Mouse (Mus musculus): ENCODE results near the gene Sema4a. TPM values are rescaled to one million over a fixed set of nuclear protein-coding genes. Genes with fewer than 3 reads are reported as not detected.

Sema4a gene
- total RNA-seq, 2 experiments from 2014 or later: 33.1 to 38.1 TPM

- no peak for DNase-seq (ENCODE audit: low spot score in 2 of 2)
These were observed 4.0 kb downstream of the Sema4a start for GRCm38 (mm10) chr3:88456746-88457532.

DNA sequence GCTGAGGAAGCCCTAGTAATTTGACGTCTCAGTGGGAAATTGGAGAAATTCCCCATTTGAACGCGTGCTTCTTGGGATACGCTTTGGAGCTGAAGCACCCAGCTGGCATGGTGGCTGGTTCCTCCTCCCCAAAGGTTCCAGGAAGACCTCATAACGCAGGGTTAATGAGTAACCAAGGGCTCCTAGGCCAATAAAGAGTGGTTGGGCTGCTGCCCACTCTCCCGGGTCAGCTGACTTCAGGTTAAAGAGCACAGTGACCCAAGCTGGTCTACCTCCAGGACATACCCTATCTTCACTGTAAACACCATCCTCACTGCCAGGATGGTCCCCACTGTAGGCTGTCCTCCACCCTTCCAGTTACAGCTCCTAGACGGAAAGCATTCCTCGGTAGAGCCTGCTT lies 4.7 kb downstream of the Sema4a start:
- no peak for DNase-seq (ENCODE audit: low spot score in 2 of 2)

DNA sequence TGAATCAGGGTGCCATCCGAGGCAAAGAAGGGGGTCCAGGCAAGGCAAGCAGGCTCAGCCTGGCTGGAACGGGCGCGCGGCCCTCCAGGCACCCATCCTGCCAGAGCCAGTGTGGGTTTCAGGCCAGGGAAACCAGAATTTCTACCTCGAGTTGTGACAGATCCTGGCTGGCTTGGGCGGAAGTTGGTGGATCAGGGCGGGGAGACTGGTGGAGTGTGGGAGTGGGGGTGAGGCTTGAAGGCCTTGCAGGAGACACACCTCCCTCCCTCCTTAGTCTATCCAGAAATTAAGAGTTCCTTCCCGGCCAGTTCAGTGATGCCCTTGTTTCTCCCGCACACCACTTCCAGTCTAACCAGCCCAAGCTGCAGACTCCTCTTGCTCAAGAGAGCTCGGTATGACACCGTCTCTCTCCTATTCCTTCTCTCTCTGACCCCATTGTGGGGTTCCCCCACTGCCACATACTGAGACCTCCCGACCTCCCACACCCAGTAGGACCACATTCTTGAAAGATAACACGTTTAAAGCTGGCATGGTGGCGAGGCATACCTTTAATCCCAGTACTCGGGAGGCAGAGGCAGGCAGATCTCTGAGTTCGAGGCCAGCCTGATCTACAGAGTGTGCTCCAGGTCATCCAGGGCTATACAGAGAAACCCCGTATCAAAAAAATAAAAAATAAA lies 5.3 kb downstream of the Sema4a start:
- no peak for DNase-seq (ENCODE audit: low spot score in 2 of 2)

DNA sequence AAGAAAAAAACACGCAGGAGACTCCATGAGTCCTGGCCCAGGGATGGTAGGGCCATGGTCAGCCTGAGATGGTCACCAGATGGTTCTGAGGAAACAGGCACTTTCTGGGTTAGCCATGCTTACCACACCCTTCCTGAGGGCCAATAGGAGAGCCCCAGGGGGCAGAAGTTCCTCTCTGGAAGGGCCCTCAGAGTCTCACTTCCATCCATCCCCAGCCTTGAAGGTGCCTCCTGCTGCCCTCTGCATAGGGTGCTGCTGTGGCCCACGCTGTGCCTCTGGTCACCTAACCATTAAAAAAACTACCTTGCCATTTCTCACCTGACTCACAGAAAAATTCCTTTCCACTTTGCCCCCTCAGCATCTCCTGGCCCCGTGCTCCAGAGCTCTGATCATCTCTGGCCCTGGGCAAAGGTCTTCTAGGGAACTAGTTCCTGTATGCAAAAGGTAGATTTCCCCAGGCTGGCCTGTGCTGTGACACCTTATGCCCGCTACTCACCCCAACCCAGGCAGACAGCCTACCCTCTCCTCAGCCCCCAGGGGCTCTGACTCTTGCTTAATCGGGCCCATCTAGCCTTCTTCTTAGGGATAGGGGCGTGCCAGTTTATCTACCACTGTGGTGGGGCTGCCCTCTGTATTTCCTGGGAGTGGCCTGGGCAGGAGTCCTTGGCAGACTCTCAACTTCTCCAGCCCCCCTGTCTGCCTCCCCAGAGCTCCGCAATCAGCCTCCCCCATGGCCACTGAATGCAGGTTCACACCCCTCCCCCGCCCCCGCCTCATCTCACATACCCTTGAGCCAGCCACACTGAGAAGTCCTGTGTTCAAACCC lies 6.0 kb downstream of the Sema4a start:
- no peak for DNase-seq (ENCODE audit: low spot score in 2 of 2)

GRCm38 (mm10) chr3:88453986-88454385 lies 7.0 kb downstream of the Sema4a start:
- no peak for DNase-seq (ENCODE audit: low spot score in 2 of 2)

DNA sequence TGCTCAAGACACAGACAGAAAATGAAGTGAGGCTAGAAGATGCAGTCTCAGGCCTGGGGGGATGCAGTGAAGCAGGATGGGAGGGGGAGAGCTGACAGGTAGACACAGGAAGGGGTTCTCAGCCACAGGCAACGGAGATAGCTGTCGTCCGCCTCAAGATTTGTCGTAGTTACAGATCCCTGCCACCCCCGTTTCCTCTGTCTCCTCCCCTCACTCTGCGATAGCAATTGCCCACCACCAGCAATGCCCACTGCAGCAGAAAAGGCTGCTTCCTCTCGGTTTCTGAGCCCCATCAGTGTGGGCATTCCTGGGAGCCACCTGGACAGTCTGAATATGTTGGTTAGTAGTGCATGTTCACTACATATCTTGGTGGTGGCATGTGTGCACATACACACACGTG lies 7.6 kb downstream of the Sema4a start:
- no peak for DNase-seq (ENCODE audit: low spot score in 2 of 2)

GRCm38 (mm10) chr3:88452716-88453115 lies 8.3 kb downstream of the Sema4a start:
- no peak for DNase-seq (ENCODE audit: low spot score in 2 of 2)

GRCm38 (mm10) chr3:88452246-88452645 lies 8.7 kb downstream of the Sema4a start:
- DNase-seq (ENCODE audit: low spot score in 2 of 2): no peak

GRCm38 (mm10) chr3:88450379-88451131 lies 10.4 kb downstream of the Sema4a start:
- no peak for DNase-seq (ENCODE audit: low spot score in 2 of 2)

DNA sequence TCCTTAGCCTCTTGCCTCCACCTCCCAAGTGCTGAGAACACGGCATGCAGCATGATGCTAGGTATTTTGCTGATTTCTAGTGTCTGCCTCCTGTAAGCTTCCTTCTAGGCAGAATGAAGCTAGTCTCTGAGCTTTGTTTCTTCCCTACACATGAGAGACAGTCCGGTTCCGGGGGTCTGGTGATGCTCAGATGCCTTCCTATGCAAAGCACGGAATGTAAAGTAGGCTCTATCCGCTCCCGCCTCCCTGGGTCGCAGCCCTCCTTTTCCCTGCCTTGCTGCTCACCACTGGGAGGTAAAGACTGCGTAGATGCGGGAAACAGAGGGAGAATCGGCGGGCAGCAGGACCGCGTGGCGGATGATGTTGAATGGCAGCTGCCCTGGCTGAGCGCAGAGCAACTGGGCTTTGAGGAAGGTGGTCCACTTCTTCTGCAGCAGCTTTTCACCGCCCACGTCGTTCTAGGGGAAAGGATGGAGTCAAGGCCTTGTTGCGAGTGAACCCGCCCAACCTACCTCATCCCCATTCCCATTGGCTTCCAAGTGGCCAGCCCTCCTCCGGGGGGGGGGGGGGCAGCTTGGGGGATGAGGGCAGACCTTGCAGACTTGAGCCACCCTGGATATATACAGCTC lies 11.5 kb downstream of the Sema4a start:
- no peak for DNase-seq (ENCODE audit: low spot score in 2 of 2)

DNA sequence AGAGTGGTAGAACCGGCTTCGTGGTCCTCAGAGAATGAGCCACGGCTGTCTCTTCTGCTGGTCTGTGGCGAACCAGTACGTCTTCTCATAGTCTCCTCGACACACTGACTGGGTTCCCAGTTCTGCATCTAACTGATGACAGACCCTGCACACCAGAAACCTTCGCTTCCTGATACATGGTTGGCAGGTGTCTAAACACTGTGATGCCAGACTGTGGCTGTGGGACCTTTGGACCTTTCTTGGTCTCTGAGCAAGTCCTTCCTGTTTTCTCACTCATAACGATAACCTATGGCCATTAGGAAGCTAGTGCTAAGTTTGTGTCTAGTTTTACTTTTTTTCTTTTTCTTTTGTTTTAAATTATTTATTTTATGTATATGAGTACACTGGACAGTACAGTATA lies 12.5 kb downstream of the Sema4a start:
- DNase-seq (ENCODE audit: low spot score in 2 of 2): no peak

DNA sequence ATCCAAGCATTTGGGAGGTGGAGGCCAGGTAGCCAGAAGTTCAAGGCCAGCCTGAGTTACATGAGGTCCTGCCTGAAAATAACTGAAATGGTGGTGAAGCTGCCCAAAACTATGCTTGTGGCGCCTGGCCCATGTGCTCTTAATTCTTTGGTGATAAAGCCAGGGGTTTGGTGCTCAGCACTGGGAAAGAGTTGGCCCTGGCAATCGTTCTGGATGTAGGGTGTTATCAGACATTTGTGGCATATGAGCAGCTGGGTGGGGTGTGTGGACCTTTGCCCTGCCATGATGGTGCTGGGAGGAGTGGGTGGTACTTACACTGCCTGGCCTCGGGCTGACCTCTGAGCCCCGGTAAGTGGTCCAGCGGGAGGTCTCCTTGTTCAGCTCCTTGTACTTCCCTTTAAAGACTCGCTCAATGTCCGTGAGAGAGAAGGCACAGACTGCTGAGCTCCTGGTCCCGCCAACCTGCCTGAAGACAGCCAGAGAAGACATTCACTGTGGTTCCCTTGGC lies 13.3 kb downstream of the Sema4a start:
- no peak for DNase-seq (ENCODE audit: low spot score in 2 of 2)

DNA sequence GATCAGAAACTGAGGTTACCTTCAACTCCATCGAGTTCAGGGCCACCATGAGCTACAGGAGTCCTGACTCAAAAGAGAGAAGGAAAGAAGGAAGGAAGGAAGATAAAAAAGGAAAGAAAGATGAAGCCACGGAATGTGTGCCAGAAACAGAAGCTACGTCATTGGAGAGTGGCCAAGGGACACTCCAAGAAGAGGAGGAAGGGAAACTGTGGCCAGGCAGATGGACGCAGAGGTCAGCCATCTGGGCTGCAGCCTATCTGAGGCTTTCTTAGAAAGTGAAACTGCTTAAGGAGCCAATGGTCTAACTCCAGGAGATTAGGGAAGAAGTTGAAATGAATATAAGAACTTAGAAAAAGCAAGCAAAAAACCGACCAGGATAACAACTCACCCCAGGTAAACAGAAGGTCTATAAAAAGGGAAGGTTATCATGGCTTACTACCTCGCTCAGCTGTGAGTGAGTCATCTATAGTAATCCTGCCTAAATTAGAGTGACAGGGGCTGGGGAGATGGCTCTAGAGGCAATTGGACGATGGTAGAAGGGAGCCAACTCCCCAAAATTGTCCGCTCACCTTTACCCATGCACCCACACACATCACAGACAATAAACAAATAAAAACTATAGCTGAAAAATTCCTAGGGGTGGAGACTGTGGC lies 14.4 kb downstream of the Sema4a start:
- no peak for DNase-seq (ENCODE audit: low spot score in 2 of 2)

DNA sequence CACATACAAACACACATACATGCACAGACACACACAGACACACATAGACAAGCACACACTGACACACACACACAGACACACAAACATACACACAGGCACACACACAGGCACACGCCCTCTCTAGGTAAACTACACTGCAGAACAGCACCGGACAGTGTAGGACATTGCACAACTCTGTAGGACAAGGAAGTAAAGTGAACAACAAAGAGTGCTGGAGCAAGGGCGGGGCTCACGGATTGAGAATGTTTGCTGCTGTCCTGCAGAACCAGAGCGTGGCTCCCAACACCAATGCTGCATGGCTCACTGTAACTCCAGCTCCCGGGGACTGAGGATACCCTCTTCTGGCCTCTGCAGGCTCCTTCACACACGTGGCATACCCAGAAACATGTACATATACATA lies 18.1 kb downstream of the Sema4a start:
- DNase-seq (ENCODE audit: low spot score in 2 of 2): no peak

DNA sequence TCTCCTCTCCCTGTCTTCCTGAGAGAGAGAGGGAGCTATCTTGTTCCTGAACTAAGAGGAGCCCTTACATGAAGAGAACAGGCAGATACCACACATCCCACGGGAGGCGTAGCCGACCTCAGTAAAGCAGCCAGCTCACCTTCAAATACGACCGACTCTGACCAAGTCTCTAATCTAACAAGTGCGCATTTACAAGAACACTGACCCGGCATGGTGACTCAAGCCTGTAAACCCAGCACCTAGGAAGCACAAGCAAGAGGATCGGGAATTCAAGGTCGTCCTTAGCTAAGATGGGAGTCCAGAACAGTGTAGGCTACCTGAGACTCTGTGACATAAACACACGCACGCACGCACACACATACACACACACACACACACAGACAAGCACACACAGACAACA lies 18.5 kb downstream of the Sema4a start:
- DNase-seq (ENCODE audit: low spot score in 2 of 2): no peak

- peak in 1 of 2 experiments; percentile 56 for DNase-seq (ENCODE audit: low spot score in 2 of 2)
These were observed 20.2 kb downstream of the Sema4a start for GRCm38 (mm10) chr3:88440500-88441381.

GRCm38 (mm10) chr3:88439582-88439981 lies 21.4 kb downstream of the Sema4a start:
- DNase-seq (ENCODE audit: low spot score in 2 of 2): no peak

- no peak for DNase-seq (ENCODE audit: low spot score in 2 of 2)
These were observed 23.5 kb downstream of the Sema4a start for GRCm38 (mm10) chr3:88437454-88437853.
